Mouse (Mus musculus) limb, embryonic 14.5 days (tissue): ENCODE data around the gene Emilin2. TPM values are rescaled to one million over a fixed set of nuclear protein-coding genes. Genes with fewer than 3 reads are reported as not detected.

Experiments
- ATAC-seq: fragments of 200-750 bp; cut with Nextera tagmentation; 2 replicates; pipeline ENCODE4 v1.8.0; 2017; ENCODE audit warnings: low read depth, moderate number of reproducible peaks, moderate TSS enrichment; ENCODE audit not compliant: low FRiP score
- DNase-seq: peaks from one replicate; pipeline ENCODE4 v3.0.0-alpha.2; 2015; ENCODE audit warnings: low spot score
- H3K27ac ChIP-seq: fragments of 300-500 bp; sonication (generic); replicated peaks from 2 replicates; pipeline ENCODE4 v1.5.1; 2014; ENCODE audit warnings: low read depth, mild to moderate bottlenecking, low read length, moderate library complexity, mixed read lengths
- H3K27me3 ChIP-seq: fragments of 300-500 bp; sonication (generic); 2 replicates; pipeline ENCODE4 v1.6.1; 2014; ENCODE audit warnings: low read length, mixed read lengths; ENCODE audit not compliant: control insufficient read depth, insufficient read depth
- H3K36me3 ChIP-seq: fragments of 300-500 bp; sonication (generic); 2 replicates; pipeline ENCODE4 v1.6.1; 2014; ENCODE audit warnings: mild to moderate bottlenecking, low read length, moderate library complexity, mixed read lengths; ENCODE audit not compliant: control insufficient read depth, insufficient read depth
- H3K4me1 ChIP-seq: fragments of 300-500 bp; sonication (generic); 2 replicates; pipeline ENCODE4 v1.6.1; 2014; ENCODE audit warnings: antibody characterized with exemption, low read length, mixed read lengths; ENCODE audit not compliant: control insufficient read depth, insufficient read depth
- H3K4me2 ChIP-seq: fragments of 300-500 bp; sonication (generic); replicated peaks from 2 replicates; pipeline ENCODE4 v1.6.1; 2014; ENCODE audit warnings: low read depth, mild to moderate bottlenecking, low read length, moderate library complexity; ENCODE audit not compliant: severe bottlenecking
- H3K4me3 ChIP-seq: fragments of 300-500 bp; sonication (generic); replicated peaks from 2 replicates; pipeline ENCODE4 v1.5.1; 2014; ENCODE audit warnings: low read length
- H3K9ac ChIP-seq: fragments of 300-500 bp; sonication (generic); 2 replicates; pipeline ENCODE4 v1.6.1; 2014; ENCODE audit warnings: mild to moderate bottlenecking, low read depth, low read length, moderate library complexity; ENCODE audit not compliant: severe bottlenecking
- H3K9me3 ChIP-seq: fragments of 300-500 bp; sonication (generic); 2 replicates; pipeline ENCODE4 v1.6.1; 2016; ENCODE audit warnings: low read length; ENCODE audit not compliant: control insufficient read depth
- POLR2A ChIP-seq: fragments of 200-500 bp; IDR thresholded peaks from 2 replicates; pipeline ENCODE4 v1.8.0; 2012; ENCODE audit warnings: inconsistent platforms, mild to moderate bottlenecking, moderate library complexity, borderline replicate concordance; ENCODE audit not compliant: insufficient read depth, insufficient read length; ENCODE audit errors: extremely low read depth
- WGBS: fragments of 180-500 bp; shearing (Covaris S2); extraction: QIAGEN DNeasy Blood & Tissue Kit; methylation state at CpG from one replicate; pipeline ENCODE4 v1.1.7; 2014; 5-methylcytosine and 5-hydroxymethylcytosine counted together
- polyA plus RNA-seq, 2 experiments: library from polyadenylated mRNA; depleted of rRNA in 1 of 2; stranded (reverse) in 1 of 2; unstranded in 1 of 2; fragments of >200 nt; fragmentation: Nextera tagmentation in 1 of 2; extraction: Ambion mirVana in 1 of 2; gene quantifications; 2 replicates each; pipeline versions ENCODE4 v1.2.1 to v1.2.3; 2012 to 2014

The Emilin2 gene
- polyA plus RNA-seq, 2 experiments = 22.7 to 30.0 TPM

GRCm38 (mm10) chr17:71301413-71301812 lies 10.4 kb downstream of the Emilin2 start:
- H3K27ac ChIP-seq = no peak overlapping the region
- peak; percentile 66; the same call in 1 of the 2 replicates for ATAC-seq
- peak; percentile 79 for DNase-seq
- no peak overlapping the region for H3K4me2 ChIP-seq
- no peaks in the 10 kb centered on the region; the same call in 1 of the 2 replicates for H3K36me3 ChIP-seq
- 52% methylated on average over 5 of the region's 5 CpGs for WGBS
- H3K9ac ChIP-seq = no peak overlapping the region
- H3K9me3 ChIP-seq = no peaks in the 10 kb centered on the region
- no peaks in the 10 kb centered on the region for H3K27me3 ChIP-seq
- TF ChIP-seq POLR2A = no peak
- no peak overlapping the region for H3K4me3 ChIP-seq
- no peaks in the 10 kb centered on the region for H3K4me1 ChIP-seq

- 90% methylated on average over 2 of the region's 2 CpGs for WGBS
- Histone ChIP-seq H3K4me1 (no peaks in the 10 kb centered on the region), H3K27me3 (no peaks in the 10 kb centered on the region), H3K4me2 (no peak overlapping the region), H3K9me3 (no peaks in the 10 kb centered on the region), H3K9ac (no peak overlapping the region), H3K27ac (no peak overlapping the region), H3K36me3 (no peaks in the 10 kb centered on the region; the same call in 1 of the 2 replicates), H3K4me3 (no peak overlapping the region)
- DNase-seq = no peak
- TF ChIP-seq POLR2A = no peak
- no peak for ATAC-seq
Observed at GRCm38 (mm10) chr17:71300338-71300737, 11.4 kb downstream of the Emilin2 start.

DNA sequence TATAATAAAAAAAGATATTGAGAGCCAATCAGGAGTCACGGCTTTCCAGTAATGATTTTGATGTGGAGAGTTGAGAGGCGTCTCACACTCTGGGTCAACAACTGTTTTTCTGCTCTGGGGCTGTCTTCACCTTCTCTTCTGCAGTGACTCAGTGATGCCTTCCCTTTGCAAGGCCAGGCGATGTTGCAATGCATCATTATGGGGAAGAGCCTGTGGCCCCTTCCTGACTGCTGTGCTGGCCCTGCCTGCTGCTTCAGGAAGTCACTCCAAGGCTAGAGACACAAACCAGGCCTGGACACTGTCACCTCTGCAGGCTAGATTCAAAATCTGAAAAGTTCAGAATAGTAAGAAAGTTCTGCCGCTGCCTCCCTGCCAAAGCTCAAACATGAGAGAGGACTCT lies 11.9 kb downstream of the Emilin2 start:
- no peak overlapping the region for H3K4me3 ChIP-seq
- no peaks in the 10 kb centered on the region; the same call in 1 of the 2 replicates for H3K36me3 ChIP-seq
- H3K27me3 ChIP-seq = no peaks in the 10 kb centered on the region
- H3K4me2 ChIP-seq = no peak overlapping the region
- DNase-seq = no peak
- no peaks in the 10 kb centered on the region for H3K9me3 ChIP-seq
- H3K4me1 ChIP-seq = no peaks in the 10 kb centered on the region
- no peak for TF ChIP-seq POLR2A
- ATAC-seq = no peak
- no peak overlapping the region for H3K27ac ChIP-seq
- 91% methylated on average over 4 of the region's 4 CpGs for WGBS
- no peak overlapping the region for H3K9ac ChIP-seq

DNA sequence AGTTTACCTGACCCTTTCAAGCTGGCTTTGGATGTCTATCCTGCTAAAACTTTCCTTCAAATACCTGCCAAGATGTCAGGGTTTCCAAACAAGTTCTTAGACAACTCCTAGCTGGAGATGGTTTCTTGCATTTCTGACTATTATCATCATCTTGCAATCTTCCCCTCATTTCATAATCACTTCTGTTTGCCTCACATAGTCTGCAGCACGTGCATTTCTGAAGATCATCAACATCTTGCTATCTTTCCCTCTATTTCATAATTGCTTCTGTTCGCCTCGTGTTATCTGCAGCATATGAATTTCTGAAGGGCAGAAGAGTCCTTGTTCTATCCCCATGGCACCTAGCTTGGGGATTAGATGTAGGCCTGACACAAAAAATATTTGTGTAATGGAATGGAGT lies 17.2 kb downstream of the Emilin2 start:
- TF ChIP-seq POLR2A = no peak
- Histone ChIP-seq H3K4me1 (peaks cover 5% of the 10 kb centered on the region; the same call in 1 of the 2 replicates), H3K4me3 (no peak overlapping the region), H3K9me3 (no peaks in the 10 kb centered on the region), H3K27ac (no peak overlapping the region), H3K9ac (no peak overlapping the region), H3K4me2 (no peak overlapping the region), H3K27me3 (no peaks in the 10 kb centered on the region), H3K36me3 (no peaks in the 10 kb centered on the region; the same call in 1 of the 2 replicates)
- ATAC-seq (no peak), DNase-seq (no peak)
- WGBS = 89% methylated on average over 3 of the region's 3 CpGs

DNA sequence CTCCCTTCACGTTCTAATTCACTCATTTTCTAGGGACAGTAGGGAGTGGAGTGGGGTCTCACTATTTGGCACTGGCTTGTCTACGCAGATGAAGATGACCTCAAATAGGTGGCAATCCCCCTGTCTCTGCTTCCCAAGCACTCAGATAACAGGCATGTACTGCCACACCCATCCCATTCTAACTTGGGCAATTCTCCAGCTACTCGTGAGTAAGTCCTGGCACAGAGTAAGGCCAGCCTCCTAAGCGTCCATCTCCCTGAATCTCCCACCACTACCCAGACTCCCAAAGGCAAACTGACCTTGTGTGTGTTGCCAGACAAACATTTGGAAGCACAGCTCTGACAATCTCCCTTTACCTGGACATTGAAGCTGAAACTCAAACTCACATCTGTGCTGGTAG lies 18.9 kb downstream of the Emilin2 start:
- WGBS = 81% methylated on average over 4 of the region's 4 CpGs
- ATAC-seq (no peak), DNase-seq (no peak)
- no peaks in the 10 kb centered on the region for H3K27me3 ChIP-seq
- H3K9me3 ChIP-seq = no peaks in the 10 kb centered on the region
- no peak overlapping the region for H3K4me2 ChIP-seq
- H3K4me1 ChIP-seq = peaks cover 5% of the 10 kb centered on the region; the same call in 1 of the 2 replicates
- H3K36me3 ChIP-seq = no peaks in the 10 kb centered on the region
- H3K9ac ChIP-seq = no peak overlapping the region
- no peak for TF ChIP-seq POLR2A
- no peak overlapping the region for H3K27ac ChIP-seq
- no peak overlapping the region for H3K4me3 ChIP-seq
